Mouse (Mus musculus) liver, postnatal 0 days (tissue): ENCODE measurements around the gene Soga1. TPM values are rescaled to one million over a fixed set of nuclear protein-coding genes. Genes with fewer than 3 reads are reported as not detected.

ENCODE experiments used
- ATAC-seq: fragments of 200-750 bp; cut with Nextera tagmentation; 2 replicates; pipeline ENCODE4 v1.8.0; 2017; ENCODE audit warnings: mild to moderate bottlenecking, moderate library complexity
- DNase-seq: peaks from one replicate; pipeline ENCODE4 v3.0.0-alpha.2; 2016
- H3K27ac ChIP-seq: fragments of 300-500 bp; sonication (generic); 2 replicates; pipeline ENCODE4 v1.5.1; 2014; ENCODE audit warnings: antibody characterized with exemption, moderate library complexity, mild to moderate bottlenecking, low read depth
- H3K27me3 ChIP-seq: fragments of 300-500 bp; sonication (generic); 2 replicates; pipeline ENCODE4 v1.6.1; 2014; ENCODE audit warnings: low read length, control low read depth, mixed read lengths; ENCODE audit not compliant: insufficient read depth
- H3K36me3 ChIP-seq: fragments of 300-500 bp; sonication (generic); replicated peaks from 2 replicates; pipeline ENCODE4 v1.6.1; 2014; ENCODE audit warnings: mild to moderate bottlenecking, control low read depth, low read length, moderate library complexity, mixed read lengths; ENCODE audit not compliant: insufficient read depth
- H3K4me1 ChIP-seq: fragments of 300-500 bp; sonication (generic); 2 replicates; pipeline ENCODE4 v1.6.1; 2014; ENCODE audit warnings: antibody characterized with exemption, mild to moderate bottlenecking, control low read depth; ENCODE audit not compliant: insufficient read depth
- H3K4me2 ChIP-seq: fragments of 300-500 bp; sonication (generic); 2 replicates; pipeline ENCODE4 v1.6.1; 2014; ENCODE audit warnings: low read depth, mild to moderate bottlenecking, low read length, moderate library complexity, mixed read lengths
- H3K4me3 ChIP-seq: fragments of 300-500 bp; sonication (generic); 2 replicates; pipeline ENCODE4 v1.5.1; 2014; ENCODE audit warnings: low read depth, low read length
- H3K9ac ChIP-seq: fragments of 300-500 bp; sonication (generic); replicated peaks from 2 replicates; pipeline ENCODE4 v1.6.1; 2014; ENCODE audit warnings: mild to moderate bottlenecking, moderate library complexity
- H3K9me3 ChIP-seq: fragments of 300-500 bp; sonication (generic); 2 replicates; pipeline ENCODE4 v1.6.1; 2016; ENCODE audit warnings: mild to moderate bottlenecking, control low read depth, low read length, mixed read lengths
- CTCF ChIP-seq: sonication (generic); IDR thresholded peaks from 2 replicates; pipeline ENCODE4 v1.5.1; 2016; ENCODE audit warnings: antibody characterized with exemption, low read depth
- EP300 ChIP-seq: IDR thresholded peaks from 2 replicates; pipeline ENCODE4 v1.6.1; 2016; ENCODE audit warnings: antibody characterized with exemption, low read depth, mild to moderate bottlenecking
- WGBS: fragments of 180-500 bp; shearing (Covaris S2); extraction: QIAGEN DNeasy Blood & Tissue Kit; methylation state at CpG from one replicate; pipeline ENCODE4 v1.1.7; 2014; ENCODE audit not compliant: insufficient replicate concordance; 5-methylcytosine and 5-hydroxymethylcytosine counted together
- polyA plus RNA-seq: library from polyadenylated mRNA; unstranded; fragments of >200 nt; fragmentation: Nextera tagmentation; extraction: Ambion mirVana; gene quantifications from 2 replicates; pipeline ENCODE4 v1.2.1, GENCODE M21; 2015

Soga1 gene
- polyA plus RNA-seq, 1 experiment from 2014 or later = 1.0 TPM

GRCm38 (mm10) chr2:157028261-157028660 lies 50.8 kb downstream of the Soga1 start:
- Histone ChIP-seq H3K27ac (peak overlapping the region; percentile 76), H3K4me2 (peak overlapping the region; percentile 72), H3K9ac (peak overlapping the region; percentile 48; the same call in 1 of the 2 replicates), H3K4me3 (no peak overlapping the region), H3K9me3 (peaks cover 4% of the 10 kb centered on the region; the same call in 1 of the 2 replicates), H3K36me3 (peaks cover 25% of the 10 kb centered on the region), H3K27me3 (no peaks in the 10 kb centered on the region), H3K4me1 (peaks cover 19% of the 10 kb centered on the region)
- no peak for TF ChIP-seq CTCF
- no peak for TF ChIP-seq EP300
- ATAC-seq = no peak
- DNase-seq = no peak
- WGBS = 79% methylated on average over 4 of the region's 4 CpGs

GRCm38 (mm10) chr2:157027106-157028008 lies 51.7 kb downstream of the Soga1 start:
- TF ChIP-seq CTCF (peak; percentile 34), EP300 (peak; percentile 88)
- DNase-seq = peak; percentile 63
- peak; percentile 82 for ATAC-seq
- Histone ChIP-seq H3K4me2 (peak overlapping the region; percentile 72), H3K9ac (peak overlapping the region; percentile 48), H3K27me3 (no peaks in the 10 kb centered on the region), H3K4me3 (peak overlapping the region; percentile 40), H3K4me1 (peaks cover 19% of the 10 kb centered on the region), H3K27ac (peak overlapping the region; percentile 76), H3K9me3 (peaks cover 4% of the 10 kb centered on the region; the same call in 1 of the 2 replicates), H3K36me3 (peaks cover 30% of the 10 kb centered on the region)
- 41% methylated on average over 21 of the region's 21 CpGs for whole genome bisulfite sequencing

- DNase-seq (no peak), ATAC-seq (no peak)
- H3K27me3 ChIP-seq = no peaks in the 10 kb centered on the region
- WGBS = 94% methylated on average over 16 of the region's 16 CpGs
- peaks cover 4% of the 10 kb centered on the region; the same call in 1 of the 2 replicates for H3K9me3 ChIP-seq
- H3K27ac ChIP-seq = no peak overlapping the region
- TF ChIP-seq EP300 (no peak), CTCF (no peak)
- peaks cover 4% of the 10 kb centered on the region; the same call in 1 of the 2 replicates for H3K4me1 ChIP-seq
- no peak overlapping the region for H3K9ac ChIP-seq
- no peak overlapping the region for H3K4me2 ChIP-seq
- no peak overlapping the region for H3K4me3 ChIP-seq
- H3K36me3 ChIP-seq = peaks cover 68% of the 10 kb centered on the region
Observed at GRCm38 (mm10) chr2:157021156-157021555, 57.9 kb downstream of the Soga1 start.

- Histone ChIP-seq H3K36me3 (peaks cover 59% of the 10 kb centered on the region), H3K9me3 (no peaks in the 10 kb centered on the region), H3K9ac (no peak overlapping the region), H3K4me3 (no peak overlapping the region), H3K27me3 (no peaks in the 10 kb centered on the region), H3K4me1 (peaks cover 13% of the 10 kb centered on the region; the same call in 1 of the 2 replicates), H3K27ac (no peak overlapping the region), H3K4me2 (no peak overlapping the region)
- no peak for TF ChIP-seq CTCF
- no peak for TF ChIP-seq EP300
- no peak for ATAC-seq
- 82% methylated on average over 4 of the region's 4 CpGs for WGBS
- DNase-seq = no peak
Observed at GRCm38 (mm10) chr2:157019228-157019627, 59.8 kb downstream of the Soga1 start.

- Histone ChIP-seq H3K4me2 (0 out of 2 replicates have a peak overlapping the region, but pooled peaks have one; percentile 7), H3K27ac (no peak overlapping the region), H3K27me3 (no peaks in the 10 kb centered on the region), H3K36me3 (peaks cover 39% of the 10 kb centered on the region), H3K9me3 (no peaks in the 10 kb centered on the region), H3K4me1 (peaks cover 13% of the 10 kb centered on the region), H3K9ac (no peak overlapping the region), H3K4me3 (no peak overlapping the region)
- WGBS = 78% methylated on average over 18 of the region's 18 CpGs
- TF ChIP-seq EP300 (no peak), CTCF (peak; percentile 44)
- ATAC-seq (peak; percentile 31; the same call in 1 of the 2 replicates), DNase-seq (no peak)
Observed at GRCm38 (mm10) chr2:157016529-157017270, 62.4 kb downstream of the Soga1 start.

- TF ChIP-seq EP300 (no peak), CTCF (no peak)
- H3K9ac ChIP-seq = no peak overlapping the region
- H3K4me3 ChIP-seq = no peak overlapping the region
- no peak overlapping the region for H3K27ac ChIP-seq
- ATAC-seq (no peak), DNase-seq (no peak)
- H3K4me1 ChIP-seq = peaks cover 27% of the 10 kb centered on the region
- H3K36me3 ChIP-seq = peaks cover 6% of the 10 kb centered on the region; the same call in 1 of the 2 replicates
- H3K9me3 ChIP-seq = no peaks in the 10 kb centered on the region
- no peaks in the 10 kb centered on the region for H3K27me3 ChIP-seq
- WGBS = 67% methylated on average over 6 of the region's 6 CpGs
- H3K4me2 ChIP-seq = no peak overlapping the region
Observed at GRCm38 (mm10) chr2:157012341-157012740, 66.7 kb downstream of the Soga1 start.
